ENCODE assay signal across 19 mouse cellular contexts in genomic region chr5:100896199-100896598, GRCm38 (mm10). TPM values are rescaled to one million over a fixed set of nuclear protein-coding genes. Genes with fewer than 3 reads are reported as not detected.
DNase-seq lines count a peak whose midpoint lies in the region; ATAC-seq and TF ChIP-seq lines count a peak whose summit lies in the region.
"Had no signal": no experiment of that assay in that cellular context is flagged by ENCODE, and none has a peak within 500 bp of the region (broad histone marks: within the 10 kb centered on the region; RNA-seq: fewer than 3 reads in every experiment).

No protein-coding gene starts in this region.

- no peaks in the 10 kb centered on the region for H3K4me1 ChIP-seq in kidney, embryonic 16.5 days (ENCODE audit: insufficient read depth, low read length)
- peaks cover 5% of the 10 kb centered on the region for H3K4me1 ChIP-seq in liver, adult 2 months (ENCODE audit: control insufficient read depth, insufficient read depth, low read length)
- no peaks in the 10 kb centered on the region for H3K4me1 ChIP-seq in liver, postnatal 0 days (ENCODE audit: insufficient read depth)
- H3K4me1 ChIP-seq: forebrain, embryonic 13.5 days; hindbrain, embryonic 10.5 days had no signal

- WGBS in kidney, embryonic 16.5 days: 52% methylated on average over 10 of the region's 10 CpGs
- 20% methylated on average over 10 of the region's 10 CpGs for WGBS in liver, adult 2 months
- whole genome bisulfite sequencing in liver, postnatal 0 days (ENCODE audit: insufficient replicate concordance): 51% methylated on average over 10 of the region's 10 CpGs

- no peak overlapping the region for H3K27ac ChIP-seq in kidney, embryonic 16.5 days (ENCODE audit: low read length)
- H3K27ac ChIP-seq in liver, adult 2 months (replicated peaks; ENCODE audit: insufficient read depth, low read depth, low read length): no peak overlapping the region; the same call in 1 of the 2 replicates
- H3K27ac ChIP-seq in liver, postnatal 0 days (ENCODE audit: low read depth): peak overlapping the region; percentile 44; the same call in 1 of the 2 replicates
- H3K27ac ChIP-seq: embryonic facial prominence, embryonic 12.5 days; forebrain, embryonic 13.5 days; heart, adult 2 months; hindbrain, embryonic 10.5 days; limb, embryonic 13.5 days had no signal

- no peaks in the 10 kb centered on the region for H3K36me3 ChIP-seq in kidney, embryonic 16.5 days (ENCODE audit: insufficient read depth, low read length)
- no peaks in the 10 kb centered on the region; the same call in 1 of the 2 replicates for H3K36me3 ChIP-seq in liver, adult 2 months (ENCODE audit: control insufficient read depth, insufficient read depth, low read length)
- peaks cover 16% of the 10 kb centered on the region for H3K36me3 ChIP-seq in liver, postnatal 0 days (replicated peaks; ENCODE audit: insufficient read depth, low read length)
- H3K36me3 ChIP-seq: embryonic facial prominence, embryonic 12.5 days; G1E; hindbrain, embryonic 10.5 days had no signal

- TF ChIP-seq POLR2A in liver, adult 2 months (IDR thresholded peaks at IDR 0.05; ENCODE audit: extremely low read depth, insufficient read depth, low read length): no peak

- no peaks in the 10 kb centered on the region for H3K9me3 ChIP-seq in kidney, embryonic 16.5 days (ENCODE audit: low read length)
- no peaks in the 10 kb centered on the region for H3K9me3 ChIP-seq in liver, postnatal 0 days (ENCODE audit: low read length)
- H3K9me3 ChIP-seq: embryonic facial prominence, embryonic 12.5 days; forebrain, embryonic 13.5 days; hindbrain, embryonic 10.5 days had no signal

- no peak for TF ChIP-seq CTCF in liver, adult 2 months (IDR thresholded peaks at IDR 0.05; ENCODE audit: low read depth, low read length)
- no peak for TF ChIP-seq CTCF in liver, postnatal 0 days (IDR thresholded peaks at IDR 0.05; ENCODE audit: low read depth)

- no peak for TF ChIP-seq EP300 in liver, postnatal 0 days (IDR thresholded peaks at IDR 0.05; ENCODE audit: low read depth)

- H3K79me2 ChIP-seq in liver, adult 2 months (ENCODE audit: control insufficient read depth, insufficient read depth, low read length): no peaks in the 10 kb centered on the region

- H3K4me2 ChIP-seq in kidney, embryonic 16.5 days (replicated peaks; ENCODE audit: low read depth, low read length): no peak overlapping the region
- no peak overlapping the region for H3K4me2 ChIP-seq in liver, postnatal 0 days (ENCODE audit: low read depth, low read length)
- H3K4me2 ChIP-seq: embryonic facial prominence, embryonic 12.5 days; forebrain, embryonic 13.5 days; limb, embryonic 13.5 days; midbrain, embryonic 11.5 days had no signal

- peak; percentile 16 for DNase-seq in adrenal gland, postnatal 10 days
- no peak for DNase-seq in adrenal gland, adult (ENCODE audit: inconsistent age in 2 of 2, low spot score in 1 of 2)
- peak; percentile 86 for DNase-seq in liver, adult 2 months (ENCODE audit: extremely low read depth, low read depth, low spot score)
- no peak for DNase-seq in liver, postnatal 0 days
- no peak for DNase-seq in gastrocnemius, postnatal 25 days
- no peak for DNase-seq in testis, postnatal 14 days (ENCODE audit: low spot score)
- DNase-seq: cerebellum, adult 9-11 months; heart, adult 2 months; retina, postnatal 1 day; right cerebral cortex, postnatal 4 days; thymus, postnatal 14 days had no signal

- H3K4me3 ChIP-seq in kidney, embryonic 16.5 days (ENCODE audit: low read length): no peak overlapping the region
- H3K4me3 ChIP-seq in liver, adult 2 months (ENCODE audit: insufficient read depth, low read depth, low read length): no peak overlapping the region
- H3K4me3 ChIP-seq in liver, postnatal 0 days (ENCODE audit: low read depth, low read length): no peak overlapping the region
- H3K4me3 ChIP-seq: embryonic facial prominence, embryonic 12.5 days; erythroblast, embryonic 14.5 days; forebrain, embryonic 13.5 days; heart, adult 2 months; hindbrain, embryonic 10.5 days; limb, embryonic 13.5 days had no signal

- H3K9ac ChIP-seq in kidney, embryonic 16.5 days (replicated peaks; ENCODE audit: low read length): no peak overlapping the region
- H3K9ac ChIP-seq in liver, adult 2 months (ENCODE audit: low read depth, low read length): no peak overlapping the region
- no peak overlapping the region for H3K9ac ChIP-seq in liver, postnatal 0 days (replicated peaks)
- H3K9ac ChIP-seq: embryonic facial prominence, embryonic 12.5 days; forebrain, embryonic 13.5 days; limb, embryonic 13.5 days had no signal

- peak; percentile 74 for ATAC-seq in kidney, embryonic 16.5 days (ENCODE audit: low FRiP score, low TSS enrichment)
- ATAC-seq in liver, postnatal 0 days: peak; percentile 80
- ATAC-seq: forebrain, embryonic 13.5 days had no signal

- H3K27me3 ChIP-seq in kidney, embryonic 16.5 days (ENCODE audit: insufficient read depth, low read length): no peaks in the 10 kb centered on the region
- H3K27me3 ChIP-seq in liver, adult 2 months (ENCODE audit: control insufficient read depth, insufficient read depth, low read length): no peaks in the 10 kb centered on the region
- no peaks in the 10 kb centered on the region for H3K27me3 ChIP-seq in liver, postnatal 0 days (ENCODE audit: insufficient read depth, low read length)
- H3K27me3 ChIP-seq: embryonic facial prominence, embryonic 12.5 days; forebrain, embryonic 13.5 days; limb, embryonic 13.5 days had no signal

RNA-seq across cellular contexts. Expression of gene Gpat3, which starts 50.7 kb away (rescaled TPM):
- total RNA-seq in adrenal gland, postnatal 10 days (2021): 10 to 100 TPM; 10.0 to 10.2 TPM
- 1.4 and 1.7 TPM in 2 replicates for polyA plus RNA-seq in kidney, embryonic 16.5 days (2015; fragmentation: Nextera tagmentation; extraction: Ambion mirVana)
- total RNA-seq in liver, adult 2 months (2014; rRNA removed): 5.9 and 6.7 TPM in 2 replicates
- polyA plus RNA-seq in liver, adult 2 months (2012; rRNA removed): 2.0 and 7.1 TPM in 2 replicates
- polyA plus RNA-seq in liver, postnatal 0 days (2015; fragmentation: Nextera tagmentation; extraction: Ambion mirVana): 12.2 and 21.2 TPM in 2 replicates
- 1 to 10 TPM; 4.9 to 7.0 TPM for total RNA-seq in gastrocnemius, postnatal 25 days (2021)
- polyA plus RNA-seq: erythroblast, embryonic 14.5 days; G1E had no signal

Comparison
In these comparisons a context has a peak if more than half of its experiments do, and no peak if none do; other contexts are left out.
1. DNase-seq: peak in adrenal gland, postnatal 10 days (single experiment) and liver, adult 2 months (single experiment); none in adrenal gland, adult (0 of 2), liver, postnatal 0 days (single experiment), gastrocnemius, postnatal 25 days (single experiment) and testis, postnatal 14 days (single experiment).